Mouse (Mus musculus) MEL (cell line): ENCODE data around the gene Ms4a2. TPM values are rescaled to one million over a fixed set of nuclear protein-coding genes. Genes with fewer than 3 reads are reported as not detected.

Experiments
- DNase-seq: peaks from one replicate; pipeline ENCODE4 v3.0.0; 2011; ENCODE audit warnings: low read depth, low spot score
- H3K27ac ChIP-seq: 2 replicates; pipeline ENCODE4 v1.5.1; 2012; ENCODE audit warnings: low read depth, mild to moderate bottlenecking, control low read depth, low read length, moderate library complexity; ENCODE audit not compliant: control insufficient read depth
- H3K27me3 ChIP-seq, 2 experiments: fragments of 150-350 bp in 1 of 2; sonication (generic) in 1 of 2; 2 replicates each; pipeline ENCODE4 v1.6.1; 2012; ENCODE audit warnings: low read length in 2 of 2, mild to moderate bottlenecking in 2 of 2, improper control_type of control experiment in 1 of 2, moderate library complexity in 1 of 2; ENCODE audit not compliant: insufficient read depth in 2 of 2, control insufficient read depth in 1 of 2
- H3K36me3 ChIP-seq, 2 experiments: 2 replicates each; pipeline ENCODE4 v1.6.1; 2012 to 2014; ENCODE audit warnings: low read length in 2 of 2, improper control_type of control experiment in 1 of 2, inconsistent platforms in 1 of 2, mild to moderate bottlenecking in 1 of 2; ENCODE audit not compliant: insufficient read depth in 2 of 2, control insufficient read depth in 1 of 2
- H3K4me1 ChIP-seq, 2 experiments: fragments of 150-350 bp in 1 of 2; sonication (generic) in 1 of 2; 2 replicates each; pipeline ENCODE4 v1.6.1; 2012; ENCODE audit warnings: low read length in 2 of 2, improper control_type of control experiment in 1 of 2, mild to moderate bottlenecking in 1 of 2; ENCODE audit not compliant: insufficient read depth in 2 of 2, control insufficient read depth in 1 of 2
- H3K4me3 ChIP-seq, 2 experiments: fragments of 150-350 bp in 1 of 2; sonication (generic) in 1 of 2; 2 replicates each; pipeline ENCODE4 v1.5.1; 2012; ENCODE audit warnings: low read depth in 2 of 2, low read length in 2 of 2, mild to moderate bottlenecking in 2 of 2, moderate library complexity in 2 of 2, control low read depth in 1 of 2, improper control_type of control experiment in 1 of 2; ENCODE audit not compliant: control insufficient read depth in 1 of 2, insufficient read depth in 1 of 2
- H3K79me2 ChIP-seq: 2 replicates; pipeline ENCODE4 v1.6.1; 2012; ENCODE audit warnings: mild to moderate bottlenecking, low read length, moderate library complexity; ENCODE audit not compliant: control insufficient read depth, poor library complexity, insufficient read depth
- H3K9ac ChIP-seq: 2 replicates; pipeline ENCODE4 v1.6.1; 2012; ENCODE audit warnings: low read depth, mild to moderate bottlenecking, control low read depth, low read length, moderate library complexity; ENCODE audit not compliant: control insufficient read depth, poor library complexity, severe bottlenecking
- H3K9me3 ChIP-seq: fragments of 150-350 bp; sonication (generic); replicated peaks from 2 replicates; pipeline ENCODE4 v1.6.1; 2012; ENCODE audit warnings: mild to moderate bottlenecking, low read length, improper control_type of control experiment, moderate library complexity; ENCODE audit not compliant: insufficient read depth
- BHLHE40 ChIP-seq: IDR thresholded peaks from 2 replicates; pipeline ENCODE4 v1.6.1; 2012; ENCODE audit warnings: low read depth, mild to moderate bottlenecking, inconsistent platforms, low read length, improper control_type of control experiment, borderline replicate concordance
- CHD1 ChIP-seq: IDR thresholded peaks from 2 replicates; pipeline ENCODE4 v1.6.1; 2012; ENCODE audit warnings: low read depth, mild to moderate bottlenecking, inconsistent platforms, low read length, improper control_type of control experiment
- CHD2 ChIP-seq: IDR thresholded peaks from 2 replicates; pipeline ENCODE4 v1.6.1; 2011; ENCODE audit warnings: low read length, improper control_type of control experiment
- CTCF ChIP-seq, 3 experiments: IDR thresholded peaks in 2 of 3; conservative IDR thresholded peaks in 1 of 3; 2 replicates each; pipeline ENCODE4 v1.5.1; 2011 to 2012; ENCODE audit warnings: low read length in 3 of 3, low read depth in 2 of 3, mild to moderate bottlenecking in 2 of 3, improper control_type of control experiment in 1 of 3, inconsistent platforms in 1 of 3, mixed read lengths in 1 of 3, moderate library complexity in 1 of 3; ENCODE audit not compliant: control insufficient read depth in 1 of 3, insufficient read depth in 1 of 3, poor library complexity in 1 of 3, severe bottlenecking in 1 of 3
- E2F4 ChIP-seq: IDR thresholded peaks from 2 replicates; pipeline ENCODE4 v1.6.1; 2011; ENCODE audit warnings: low read depth, low read length, improper control_type of control experiment, borderline replicate concordance
- EP300 ChIP-seq, 2 experiments: IDR thresholded peaks; 2 replicates each; pipeline ENCODE4 v1.6.1; 2011; ENCODE audit warnings: improper control_type of control experiment in 2 of 2, low read length in 2 of 2, low read depth in 1 of 2, mild to moderate bottlenecking in 1 of 2
- ETS1 ChIP-seq: IDR thresholded peaks from 2 replicates; pipeline ENCODE4 v1.6.1; 2012; ENCODE audit warnings: low read depth, mild to moderate bottlenecking, inconsistent platforms, low read length, improper control_type of control experiment, moderate library complexity
- GATA1 ChIP-seq: IDR thresholded peaks from 2 replicates; pipeline ENCODE4 v1.6.1; 2011; ENCODE audit warnings: low read depth, low read length, improper control_type of control experiment
- HCFC1 ChIP-seq: IDR thresholded peaks from 2 replicates; pipeline ENCODE4 v1.6.1; 2012; ENCODE audit warnings: low read depth, mild to moderate bottlenecking, inconsistent platforms, low read length, improper control_type of control experiment, moderate library complexity
- JUND ChIP-seq: IDR thresholded peaks from 2 replicates; pipeline ENCODE4 v1.6.1; 2011; ENCODE audit warnings: low read depth, mild to moderate bottlenecking, improper control_type of control experiment, low read length
- KAT2A ChIP-seq: conservative IDR thresholded peaks from 2 replicates; pipeline ENCODE4 v1.6.1; 2012; ENCODE audit warnings: low read depth, low read length, improper control_type of control experiment, inconsistent platforms
- MAX ChIP-seq: IDR thresholded peaks from 2 replicates; pipeline ENCODE4 v1.6.1; 2011; ENCODE audit warnings: low read length, improper control_type of control experiment
- MAZ ChIP-seq: IDR thresholded peaks from 2 replicates; pipeline ENCODE4 v1.6.1; 2012; ENCODE audit warnings: low read depth, mild to moderate bottlenecking, inconsistent platforms, low read length, improper control_type of control experiment
- MEF2A ChIP-seq: IDR thresholded peaks from 2 replicates; pipeline ENCODE4 v1.6.1; 2014; ENCODE audit warnings: low read depth, mild to moderate bottlenecking, inconsistent platforms, low read length, improper control_type of control experiment; ENCODE audit not compliant: poor library complexity, insufficient replicate concordance, severe bottlenecking; ENCODE audit errors: extremely low read depth
- MXI1 ChIP-seq: IDR thresholded peaks from 2 replicates; pipeline ENCODE4 v1.6.1; 2011; ENCODE audit warnings: mild to moderate bottlenecking, low read depth, low read length, improper control_type of control experiment
- MYB ChIP-seq: IDR thresholded peaks from 2 replicates; pipeline ENCODE4 v1.6.1; 2011; ENCODE audit warnings: mild to moderate bottlenecking, low read depth, low read length, improper control_type of control experiment
- MYC ChIP-seq: IDR thresholded peaks from 2 replicates; pipeline ENCODE4 v1.6.1; 2011; ENCODE audit warnings: low read depth, mild to moderate bottlenecking, low read length, improper control_type of control experiment, moderate library complexity
- NELFE ChIP-seq: IDR thresholded peaks from 2 replicates; pipeline ENCODE4 v1.6.1; 2011; ENCODE audit warnings: low read depth, low read length, improper control_type of control experiment
- POLR2A ChIP-seq, 2 experiments: IDR thresholded peaks; 2 replicates each; pipeline ENCODE4 v1.6.1; 2011 to 2012; ENCODE audit warnings: low read length in 2 of 2, mild to moderate bottlenecking in 2 of 2, control low read depth in 1 of 2, improper control_type of control experiment in 1 of 2, low read depth in 1 of 2, moderate library complexity in 1 of 2; ENCODE audit not compliant: control insufficient read depth in 1 of 2, insufficient read depth in 1 of 2, poor library complexity in 1 of 2
- POLR2AphosphoS2 ChIP-seq: IDR thresholded peaks from 2 replicates; pipeline ENCODE4 v1.6.1; 2011; ENCODE audit warnings: low read length, improper control_type of control experiment
- POLR2AphosphoS5 ChIP-seq: IDR thresholded peaks from 2 replicates; pipeline ENCODE4 v1.6.1; 2012; ENCODE audit warnings: low read depth, borderline replicate concordance, mild to moderate bottlenecking, inconsistent platforms, low read length, moderate library complexity, mixed read lengths
- RAD21 ChIP-seq: IDR thresholded peaks from 2 replicates; pipeline ENCODE4 v1.6.1; 2011; ENCODE audit warnings: mild to moderate bottlenecking, low read depth, low read length, improper control_type of control experiment
- TAL1 ChIP-seq: IDR thresholded peaks from 2 replicates; pipeline ENCODE4 v1.6.1; 2012; ENCODE audit warnings: mild to moderate bottlenecking, inconsistent platforms, low read length, moderate library complexity, mixed read lengths
- TBP ChIP-seq: IDR thresholded peaks from 2 replicates; pipeline ENCODE4 v1.8.0; 2011; ENCODE audit warnings: low read depth, low read length, improper control_type of control experiment
- TCF12 ChIP-seq: IDR thresholded peaks from 2 replicates; pipeline ENCODE4 v1.6.1; 2014; ENCODE audit warnings: low read depth, mild to moderate bottlenecking, inconsistent platforms, low read length, improper control_type of control experiment, moderate library complexity
- UBTF ChIP-seq: IDR thresholded peaks from 2 replicates; pipeline ENCODE4 v1.6.1; 2012; ENCODE audit warnings: low read depth, mild to moderate bottlenecking, inconsistent platforms, low read length, improper control_type of control experiment, moderate library complexity, borderline replicate concordance; ENCODE audit not compliant: insufficient read depth
- USF1 ChIP-seq: IDR thresholded peaks from 2 replicates; pipeline ENCODE4 v1.6.1; 2014; ENCODE audit warnings: low read depth, mild to moderate bottlenecking, inconsistent platforms, low read length, improper control_type of control experiment, moderate library complexity
- USF2 ChIP-seq, 2 experiments: IDR thresholded peaks; 2 replicates each; pipeline ENCODE4 v1.6.1; 2011 to 2012; ENCODE audit warnings: improper control_type of control experiment in 2 of 2, low read length in 2 of 2, borderline replicate concordance in 1 of 2, inconsistent platforms in 1 of 2, low read depth in 1 of 2, mild to moderate bottlenecking in 1 of 2; ENCODE audit not compliant: insufficient read depth in 1 of 2
- ZC3H11A ChIP-seq: IDR thresholded peaks from 2 replicates; pipeline ENCODE4 v1.6.1; 2012; ENCODE audit warnings: low read depth, mild to moderate bottlenecking, inconsistent platforms, low read length, improper control_type of control experiment
- ZKSCAN1 ChIP-seq: IDR thresholded peaks from 2 replicates; pipeline ENCODE4 v1.6.1; 2012; ENCODE audit warnings: low read depth, mild to moderate bottlenecking, inconsistent platforms, low read length, improper control_type of control experiment, moderate library complexity
- ZNF384 ChIP-seq: IDR thresholded peaks from 2 replicates; pipeline ENCODE4 v1.6.1; 2012; ENCODE audit warnings: low read depth, mild to moderate bottlenecking, inconsistent platforms, low read length, improper control_type of control experiment
- polyA plus RNA-seq, 2 experiments: library from polyadenylated mRNA; stranded (reverse) in 1 of 2; unstranded in 1 of 2; fragments of >175 nt in 1 of 2; fragments of >200 nt in 1 of 2; gene quantifications; 2 replicates each; pipeline versions ENCODE4 v1.2.1 to v1.2.4; 2012; ENCODE audit warnings: low replicate concordance in 2 of 2, low read depth in 1 of 2; ENCODE audit not compliant: insufficient read length in 2 of 2, insufficient read depth in 1 of 2, missing spikeins in 1 of 2
- total RNA-seq: library from RNA; depleted of rRNA; stranded (reverse); fragments of 300-350 nt; gene quantifications from 2 replicates; pipeline ENCODE4 v1.2.3, GENCODE M21; 2012

Ms4a2 gene
- total and polyA plus RNA-seq, 3 experiments = 0.32 to 3.1 TPM; not detected in 1

- Histone ChIP-seq H3K9ac (no peak overlapping the region), H3K36me3 (peaks cover 0 to 25% of the 10 kb centered on the region in 2 experiments; a peak in 2 of 4 replicates), H3K79me2 (no peaks in the 10 kb centered on the region), H3K27ac (peak overlapping the region; percentile 95), H3K9me3 (no peaks in the 10 kb centered on the region), H3K4me3 (peak overlapping the region in 1 of 2 experiments; percentile 1; a peak in 2 of 4 replicates), H3K4me1 (peaks cover 3 to 11% of the 10 kb centered on the region in 2 experiments; a peak in 3 of 4 replicates), H3K27me3 (no peaks in the 10 kb centered on the region)
- peak; percentile 60 for DNase-seq
- TF ChIP-seq ETS1 (peak; percentile 52), EP300 (IDR thresholded peaks at IDR 0.05; ENCODE audit: low read depth in 1 of 2, low read length in 2 of 2) (peak in 1 of 2 experiments; percentile 9; a peak in 1 of 4 replicates), USF1 (peak; percentile 34; the same call in 1 of the 2 replicates), MYB (no peak)
These were observed 10.2 kb upstream of the Ms4a2 start for GRCm38 (mm10) chr19:11633732-11634131.

DNA sequence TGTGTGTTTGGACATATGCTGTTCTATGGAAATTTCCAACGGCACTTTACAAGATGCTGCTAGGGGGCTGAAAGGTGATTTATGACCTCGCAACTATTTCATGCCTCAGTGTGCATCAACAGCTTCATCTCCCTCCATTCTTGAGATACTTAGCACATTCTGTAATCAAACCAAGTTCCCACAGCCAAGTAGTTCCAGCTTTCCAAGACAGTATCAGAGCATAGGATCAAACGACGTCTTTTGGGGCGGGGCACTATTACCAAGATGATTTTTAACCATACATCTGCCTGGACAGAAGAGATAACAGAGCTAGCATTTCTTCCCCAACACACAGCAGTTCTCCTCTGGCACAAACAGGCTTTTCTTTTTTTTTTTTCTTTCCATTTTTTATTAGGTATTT lies 1.7 kb upstream of the Ms4a2 start:
- Histone ChIP-seq H3K36me3 (peaks cover 0 to 38% of the 10 kb centered on the region in 2 experiments; a peak in 2 of 4 replicates), H3K79me2 (no peaks in the 10 kb centered on the region), H3K9ac (no peak overlapping the region), H3K27ac (peak overlapping the region; percentile 18), H3K4me1 (peaks cover 10 to 21% of the 10 kb centered on the region in 2 experiments), H3K4me3 (no peak overlapping the region), H3K9me3 (no peaks in the 10 kb centered on the region), H3K27me3 (no peaks in the 10 kb centered on the region)
- peak; percentile 76 for DNase-seq
- TF ChIP-seq MAX = peak; percentile 51; the same call in 1 of the 2 replicates
- no peak for TF ChIP-seq BHLHE40
- peak; percentile 81 for TF ChIP-seq ETS1
- TF ChIP-seq TBP = 0 out of 2 replicates have a peak, but pooled peaks have one; percentile 22
- no peak for TF ChIP-seq POLR2AphosphoS5
- no peak for TF ChIP-seq MYC
- TF ChIP-seq MEF2A = no peak
- no peak for TF ChIP-seq JUND
- TF ChIP-seq MYB = peak; percentile 65
- no peak for TF ChIP-seq POLR2A (IDR thresholded peaks at IDR 0.05; ENCODE audit: control insufficient read depth in 1 of 2, insufficient read depth in 1 of 2, low read depth in 1 of 2, low read length in 2 of 2, poor library complexity in 1 of 2)
- no peak for TF ChIP-seq CHD1
- no peak for TF ChIP-seq RAD21
- TF ChIP-seq ZNF384 = peak; percentile 86
- TF ChIP-seq HCFC1 = no peak
- no peak for TF ChIP-seq NELFE
- no peak for TF ChIP-seq KAT2A
- no peak for TF ChIP-seq MXI1
- no peak for TF ChIP-seq USF1
- 0 out of 2 replicates have a peak, but pooled peaks have one; percentile 34 for TF ChIP-seq MAZ
- no peak for TF ChIP-seq ZC3H11A
- TF ChIP-seq TCF12 = peak; percentile 84
- TF ChIP-seq GATA1 = peak; percentile 85
- no peak for TF ChIP-seq ZKSCAN1
- TF ChIP-seq POLR2AphosphoS2 = no peak
- TF ChIP-seq CTCF (IDR thresholded peaks at IDR 0.05 in 2 of 3, conservative IDR thresholded peaks at IDR 0.05 in 1 of 3; ENCODE audit: control insufficient read depth in 1 of 3, insufficient read depth in 1 of 3, low read depth in 2 of 3, low read length in 3 of 3, poor library complexity in 1 of 3, severe bottlenecking in 1 of 3) = no peak
- peak; percentile 79 to 88; a peak in 3 of 4 replicates for TF ChIP-seq EP300 (IDR thresholded peaks at IDR 0.05; ENCODE audit: low read depth in 1 of 2, low read length in 2 of 2)
- no peak for TF ChIP-seq USF2 (IDR thresholded peaks at IDR 0.05; ENCODE audit: borderline replicate concordance in 1 of 2, insufficient read depth in 1 of 2, low read depth in 1 of 2, low read length in 2 of 2)
- TF ChIP-seq TAL1 = peak; percentile 67
- no peak for TF ChIP-seq UBTF
- TF ChIP-seq CHD2 = no peak
- no peak for TF ChIP-seq E2F4
